8 mouse cellular contexts compared by ENCODE assay signal in the genomic region with DNA sequence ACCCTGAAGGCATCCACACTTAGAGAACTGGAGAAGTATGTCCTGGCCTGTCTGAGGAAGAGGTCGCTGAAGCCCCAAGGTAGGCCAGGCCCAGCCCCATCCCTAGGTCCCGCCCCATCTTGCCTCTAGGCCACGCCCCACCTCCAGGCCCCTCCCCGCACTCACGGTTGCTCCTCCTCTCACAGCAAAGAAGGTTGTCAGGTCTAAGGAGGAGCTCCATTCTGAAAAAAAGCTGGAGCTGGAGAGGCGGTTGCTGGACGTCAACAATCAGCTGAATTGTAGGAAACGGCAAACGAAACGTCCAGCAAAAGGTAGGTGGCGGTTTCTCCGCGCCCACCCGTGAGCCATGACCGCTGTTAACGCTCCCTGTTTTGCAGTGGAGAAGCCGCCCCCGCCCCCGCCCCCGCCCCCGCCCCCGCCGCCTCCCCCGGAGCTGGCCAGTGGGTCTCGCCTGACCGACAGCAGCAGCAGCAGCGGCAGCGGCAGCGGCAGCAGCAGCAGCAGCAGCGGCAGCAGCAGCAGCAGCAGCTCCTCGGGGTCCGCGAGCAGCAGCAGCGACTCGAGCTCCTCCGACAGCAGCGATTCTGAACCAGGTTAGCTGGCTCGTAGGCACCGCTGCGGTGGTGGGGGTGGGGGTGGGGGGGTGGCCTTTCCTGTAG. TPM values are rescaled to one million over a fixed set of nuclear protein-coding genes. Genes with fewer than 3 reads are reported as not detected.
DNase-seq lines count a peak whose midpoint lies in the region; ATAC-seq and TF ChIP-seq lines count a peak whose summit lies in the region.

No protein-coding gene starts in this region.

- peak overlapping the region; percentile 66 for H3K4me3 ChIP-seq in embryonic facial prominence, embryonic 14.5 days (ENCODE audit: low read depth, low read length)
- peak overlapping the region; percentile 62 for H3K4me3 ChIP-seq in heart, adult 2 months
- peak overlapping the region; percentile 61 for H3K4me3 ChIP-seq in limb, embryonic 13.5 days
- peak overlapping the region; percentile 61 for H3K4me3 ChIP-seq in midbrain, embryonic 16.5 days (ENCODE audit: low read depth, low read length)

- H3K9ac ChIP-seq in embryonic facial prominence, embryonic 14.5 days (ENCODE audit: low read depth, low read length) = peak overlapping the region; percentile 74
- peak overlapping the region; percentile 89 for H3K9ac ChIP-seq in heart, adult 2 months (ENCODE audit: low read depth, low read length)
- peak overlapping the region; percentile 66 for H3K9ac ChIP-seq in limb, embryonic 13.5 days
- H3K9ac ChIP-seq in midbrain, embryonic 16.5 days (ENCODE audit: low read depth, low read length) = peak overlapping the region; percentile 76

- TF ChIP-seq CTCF in heart, adult 2 months (IDR thresholded peaks at IDR 0.05) = no peak

- H3K4me1 ChIP-seq in embryonic facial prominence, embryonic 14.5 days (ENCODE audit: control insufficient read depth, insufficient read depth, low read length) = peaks cover 3% of the 10 kb centered on the region; the same call in 1 of the 2 replicates
- no peaks in the 10 kb centered on the region; the same call in 1 of the 2 replicates for H3K4me1 ChIP-seq in heart, adult 2 months (ENCODE audit: control insufficient read depth, insufficient read depth, low read length)
- H3K4me1 ChIP-seq in limb, embryonic 13.5 days = peaks cover 10% of the 10 kb centered on the region
- H3K4me1 ChIP-seq in midbrain, embryonic 16.5 days (ENCODE audit: control insufficient read depth, insufficient read depth, low read length) = peaks cover 6% of the 10 kb centered on the region; the same call in 1 of the 2 replicates

- WGBS in embryonic facial prominence, embryonic 14.5 days = under 1% methylated on average over 28 of the region's 40 CpGs
- WGBS in heart, adult 2 months = 3% methylated on average over 32 of the region's 40 CpGs
- under 1% methylated on average over 33 of the region's 40 CpGs for WGBS in limb, embryonic 13.5 days
- WGBS in midbrain, embryonic 16.5 days = 1% methylated on average over 29 of the region's 40 CpGs

- no peaks in the 10 kb centered on the region for H3K9me3 ChIP-seq in embryonic facial prominence, embryonic 14.5 days (ENCODE audit: control insufficient read depth, low read length)
- no peaks in the 10 kb centered on the region for H3K9me3 ChIP-seq in limb, embryonic 13.5 days
- H3K9me3 ChIP-seq in midbrain, embryonic 16.5 days (replicated peaks; ENCODE audit: control insufficient read depth, low read length, poor library complexity, severe bottlenecking) = no peaks in the 10 kb centered on the region

- peak overlapping the region; percentile 77 for H3K27ac ChIP-seq in embryonic facial prominence, embryonic 14.5 days (replicated peaks; ENCODE audit: low read depth, low read length)
- peak overlapping the region; percentile 56 for H3K27ac ChIP-seq in heart, adult 2 months
- H3K27ac ChIP-seq in limb, embryonic 13.5 days = peak overlapping the region; percentile 77
- peak overlapping the region; percentile 70 for H3K27ac ChIP-seq in midbrain, embryonic 16.5 days (ENCODE audit: low read length)

- intact Hi-C loops in heart, adult 2 months (cut with DNase I) = loop anchor here (5.0 kb wide), 1 partner anchor 78 kb away; the partner anchor contains the start of gene Btbd8

- TF ChIP-seq EP300 in heart, adult 2 months (IDR thresholded peaks at IDR 0.05; ENCODE audit: insufficient read depth, low read depth, low read length) = no peak

- H3K27me3 ChIP-seq in embryonic facial prominence, embryonic 14.5 days (replicated peaks; ENCODE audit: control insufficient read depth, insufficient read depth, low read length) = no peaks in the 10 kb centered on the region
- H3K27me3 ChIP-seq in heart, adult 2 months (ENCODE audit: control insufficient read depth, insufficient read depth, low read length) = no peaks in the 10 kb centered on the region
- no peaks in the 10 kb centered on the region for H3K27me3 ChIP-seq in limb, embryonic 13.5 days
- no peaks in the 10 kb centered on the region for H3K27me3 ChIP-seq in midbrain, embryonic 16.5 days (ENCODE audit: control insufficient read depth, insufficient read depth, low read depth, low read length)

- TF ChIP-seq POLR2A in heart, adult 2 months (IDR thresholded peaks at IDR 0.05; ENCODE audit: insufficient read depth, low read depth, low read length) = peak; percentile 52; the same call in 1 of the 2 replicates

- H3K36me3 ChIP-seq in embryonic facial prominence, embryonic 14.5 days (ENCODE audit: control insufficient read depth, insufficient read depth, low read length) = 0 out of 2 replicates have a peak, but pooled peaks cover 6% of the 10 kb centered on the region
- H3K36me3 ChIP-seq in heart, adult 2 months (ENCODE audit: control insufficient read depth, insufficient read depth, low read length) = no peaks in the 10 kb centered on the region
- peaks cover 8% of the 10 kb centered on the region for H3K36me3 ChIP-seq in limb, embryonic 13.5 days
- H3K36me3 ChIP-seq in midbrain, embryonic 16.5 days (ENCODE audit: control insufficient read depth, insufficient read depth, low read length) = no peaks in the 10 kb centered on the region

- DNase-seq in 3134 (ENCODE audit: extremely low read depth, insufficient read length, low spot score) = peak; percentile 89
- peak; percentile 71 to 81 for DNase-seq in adrenal gland, postnatal 4 days (ENCODE audit: low spot score in 2 of 2)
- DNase-seq in embryonic facial prominence, embryonic 14.5 days (ENCODE audit: low spot score) = peak; percentile 93
- peak; percentile 88 to 91 for DNase-seq in heart, adult 2 months
- DNase-seq in kidney, adult 8-10 months = peak; percentile 89 to 94
- peak; percentile 74 to 92 for DNase-seq in spleen, postnatal 10 days (ENCODE audit: low spot score in 2 of 2)

- peak; percentile 96 for ATAC-seq in embryonic facial prominence, embryonic 14.5 days (ENCODE audit: low read depth)
- ATAC-seq in limb, embryonic 13.5 days (ENCODE audit: low FRiP score, low read depth) = peak; percentile 96
- ATAC-seq in midbrain, embryonic 16.5 days = peak; percentile 96

- H3K4me2 ChIP-seq in embryonic facial prominence, embryonic 14.5 days (ENCODE audit: low read depth, low read length) = peak overlapping the region; percentile 60
- peak overlapping the region; percentile 58 for H3K4me2 ChIP-seq in limb, embryonic 13.5 days (replicated peaks)
- H3K4me2 ChIP-seq in midbrain, embryonic 16.5 days (ENCODE audit: low read length) = peak overlapping the region; percentile 59

- no peaks in the 10 kb centered on the region for H3K79me2 ChIP-seq in heart, adult 2 months (replicated peaks; ENCODE audit: control insufficient read depth, insufficient read depth, low read length)

RNA-seq across cellular contexts. Expression of gene Brdt, which starts 28.6 kb away (rescaled TPM):
- 1 to 10 TPM; 5.6 to 8.2 TPM for total RNA-seq in adrenal gland, postnatal 4 days (2021)
- polyA plus RNA-seq in embryonic facial prominence, embryonic 14.5 days (2014; fragmentation: Nextera tagmentation; extraction: Ambion mirVana) = 4.2 and 5.0 TPM in 2 replicates
- under 1 TPM; 0.30 to 0.47 TPM for total RNA-seq in heart, adult 2 months (2021)
- 0.18 and 0.38 TPM in 2 replicates for polyA plus RNA-seq in heart, adult 2 months (2012; rRNA removed)
- 4.4 and 4.5 TPM in 2 replicates for polyA plus RNA-seq in limb, embryonic 13.5 days (2015; fragmentation: Nextera tagmentation; extraction: Ambion mirVana)
- 3.3 and 3.7 TPM in 2 replicates for polyA plus RNA-seq in midbrain, embryonic 16.5 days (2015; fragmentation: Nextera tagmentation; extraction: Ambion mirVana)

RNA-seq across cellular contexts. Expression of gene Ephx4, which starts 43.0 kb away (rescaled TPM):
- total RNA-seq in adrenal gland, postnatal 4 days (2021) = 1 to 10 TPM; 1.4 to 1.5 TPM
- 2.8 and 3.2 TPM in 2 replicates for polyA plus RNA-seq in embryonic facial prominence, embryonic 14.5 days (2014; fragmentation: Nextera tagmentation; extraction: Ambion mirVana)
- under 1 TPM; 0.23 to 0.26 TPM for total RNA-seq in heart, adult 2 months (2021)
- 0.35 and 0.45 TPM in 2 replicates for polyA plus RNA-seq in heart, adult 2 months (2012; rRNA removed)
- 1.9 and 2.3 TPM in 2 replicates for polyA plus RNA-seq in limb, embryonic 13.5 days (2015; fragmentation: Nextera tagmentation; extraction: Ambion mirVana)
- 2.1 and 3.2 TPM in 2 replicates for polyA plus RNA-seq in midbrain, embryonic 16.5 days (2015; fragmentation: Nextera tagmentation; extraction: Ambion mirVana)

Comparison
In these comparisons a context has a peak if more than half of its experiments do, and no peak if none do; other contexts are left out.
1. Peak in every context shown above with its lines: DNase-seq, ATAC-seq, H3K4me3 ChIP-seq and H3K27ac ChIP-seq.